Mouse (Mus musculus): ENCODE results near the gene Fndc9.

GRCm38 (mm10) chr11:46288091-46288490 is 52.8 kb downstream of the Fndc9 start:
- no peak for TF ChIP-seq POLR2A (IDR thresholded peaks at IDR 0.05; ENCODE audit: insufficient read depth, low read depth, low read length)
- no peak for TF ChIP-seq CTCF (IDR thresholded peaks at IDR 0.05; ENCODE audit: insufficient read depth, low read depth, low read length)
